Mouse (Mus musculus) brain, embryonic 18.5 days (tissue): ENCODE measurements around the gene Cgref1.

Source experiments
- DNase-seq: peaks from one replicate; pipeline ENCODE4 v3.0.0-alpha.2; 2012; ENCODE audit warnings: low read depth, low spot score

Gene Cgref1

GRCm38 (mm10) chr5:30950451-30950850 lies 5.1 kb upstream of the Cgref1 start:
- DNase-seq: no peak

GRCm38 (mm10) chr5:30949654-30950326 lies 4.4 kb upstream of the Cgref1 start:
- peak; percentile 68 for DNase-seq

GRCm38 (mm10) chr5:30948620-30949019 lies 3.2 kb upstream of the Cgref1 start:
- no peak for DNase-seq

GRCm38 (mm10) chr5:30944344-30944743 lies 1.0 kb downstream of the Cgref1 start:
- no peak for DNase-seq

- DNase-seq: no peak
These were observed 2.4 kb downstream of the Cgref1 start for GRCm38 (mm10) chr5:30943004-30943403.

GRCm38 (mm10) chr5:30934725-30935461 lies 10.5 kb downstream of the Cgref1 start:
- DNase-seq: no peak

- no peak for DNase-seq
These were observed 11.7 kb downstream of the Cgref1 start for GRCm38 (mm10) chr5:30933705-30934104.

- DNase-seq: no peak
These were observed 14.0 kb downstream of the Cgref1 start for GRCm38 (mm10) chr5:30931378-30931777.

GRCm38 (mm10) chr5:30930846-30931245 lies 14.5 kb downstream of the Cgref1 start:
- no peak for DNase-seq

- no peak for DNase-seq
These were observed 15.3 kb downstream of the Cgref1 start for GRCm38 (mm10) chr5:30930121-30930520.

- DNase-seq: no peak
These were observed 17.4 kb downstream of the Cgref1 start for GRCm38 (mm10) chr5:30927945-30928529.

- DNase-seq: no peak
These were observed 19.3 kb downstream of the Cgref1 start for GRCm38 (mm10) chr5:30926073-30926472.

GRCm38 (mm10) chr5:30925217-30925616 lies 20.2 kb downstream of the Cgref1 start:
- DNase-seq: no peak

GRCm38 (mm10) chr5:30924614-30925013 lies 20.8 kb downstream of the Cgref1 start:
- DNase-seq: no peak

GRCm38 (mm10) chr5:30923119-30923518 lies 22.3 kb downstream of the Cgref1 start:
- DNase-seq: no peak

- no peak for DNase-seq
These were observed 22.8 kb downstream of the Cgref1 start for GRCm38 (mm10) chr5:30922581-30923041.

- DNase-seq: peak; percentile 51
These were observed 23.9 kb downstream of the Cgref1 start, which contains the start of gene Khk for GRCm38 (mm10) chr5:30921256-30922033. Gene Khk, plus strand, starts transcription at chr5:30921431.

GRCm38 (mm10) chr5:30920621-30921020 lies 24.8 kb downstream of the Cgref1 start:
- no peak for DNase-seq

GRCm38 (mm10) chr5:30919831-30920614 lies 25.4 kb downstream of the Cgref1 start:
- DNase-seq: no peak

GRCm38 (mm10) chr5:30918691-30919090 lies 26.7 kb downstream of the Cgref1 start:
- DNase-seq: no peak
